Mouse (Mus musculus): ENCODE measurements around the gene Marc1.

- TF ChIP-seq CTCF (IDR thresholded peaks at IDR 0.05; ENCODE audit: control insufficient read depth, insufficient read depth, insufficient replicate concordance, low read depth, low read length): 0 out of 2 replicates have a peak, but pooled peaks have one; percentile 27
- no peak for TF ChIP-seq POLR2A (IDR thresholded peaks at IDR 0.05; ENCODE audit: control insufficient read depth, low read depth, low read length)
These were observed 14.0 kb upstream of the Marc1 start for GRCm38 (mm10) chr1:184825093-184825492.

Data from testis, adult 2 months (tissue).